Mouse (Mus musculus): ENCODE results near the gene Card10.
A peak's percentile ranks its signal among the peaks of the same experiment; 100 is the strongest.

The Card10 gene

GRCm38 (mm10) chr15:78834233-78835005 lies 31.6 kb upstream of the Card10 start:
- DNase-seq, result peak; percentile 82

GRCm38 (mm10) chr15:78833582-78833981 lies 30.7 kb upstream of the Card10 start:
- DNase-seq, result peak; percentile 61

- DNase-seq, result peak; percentile 89
Observed at GRCm38 (mm10) chr15:78832701-78833123, 29.9 kb upstream of the Card10 start.

GRCm38 (mm10) chr15:78831720-78832657 lies 29.1 kb upstream of the Card10 start:
- peak; percentile 90 for DNase-seq

- peak; percentile 47 for DNase-seq
Observed at GRCm38 (mm10) chr15:78830742-78831719, 28.2 kb upstream of the Card10 start.

- no peak for DNase-seq
Observed at GRCm38 (mm10) chr15:78829636-78830035, 26.8 kb upstream of the Card10 start.

- peak; percentile 38 for DNase-seq
Observed at GRCm38 (mm10) chr15:78828315-78828714, 25.5 kb upstream of the Card10 start.

- DNase-seq, result peak; percentile 87
Observed at GRCm38 (mm10) chr15:78826213-78827204, 23.7 kb upstream of the Card10 start.

GRCm38 (mm10) chr15:78816074-78816391 lies 13.2 kb upstream of the Card10 start:
- no peak for DNase-seq

- DNase-seq, result no peak
Observed at GRCm38 (mm10) chr15:78815314-78816073, 12.7 kb upstream of the Card10 start.

- DNase-seq, result no peak
Observed at GRCm38 (mm10) chr15:78813603-78814002, 10.8 kb upstream of the Card10 start.

GRCm38 (mm10) chr15:78810146-78810545 lies 7.3 kb upstream of the Card10 start:
- DNase-seq, result no peak

- no peak for DNase-seq
Observed at GRCm38 (mm10) chr15:78809739-78810138, 6.9 kb upstream of the Card10 start.

- no peak for DNase-seq
Observed at GRCm38 (mm10) chr15:78808980-78809379, 6.1 kb upstream of the Card10 start.

GRCm38 (mm10) chr15:78807141-78807540 lies 4.3 kb upstream of the Card10 start:
- DNase-seq, result peak; percentile 61

GRCm38 (mm10) chr15:78806614-78807013 lies 3.8 kb upstream of the Card10 start:
- peak; percentile 64 for DNase-seq

- no peak for DNase-seq
Observed at GRCm38 (mm10) chr15:78805351-78805750, 2.5 kb upstream of the Card10 start.

GRCm38 (mm10) chr15:78804326-78804725 lies 1.5 kb upstream of the Card10 start:
- peak; percentile 69 for DNase-seq

- peak; percentile 82 for DNase-seq
Observed at GRCm38 (mm10) chr15:78803499-78803900, 658 bp upstream of the Card10 start.

- DNase-seq, result peak; percentile 70
Observed at GRCm38 (mm10) chr15:78801971-78802741, 686 bp downstream of the Card10 start.
